Mouse (Mus musculus) CH12.LX (cell line): Measurements from ENCODE around the gene Tmem125. TPM values are rescaled to one million over a fixed set of nuclear protein-coding genes. Genes with fewer than 3 reads are reported as not detected.
"Not testable (repeated sequence)": the region's sequence is repeated elsewhere in the genome, so short reads cannot be mapped to it uniquely, and the experiment has no call there.

Source experiments
- DNase-seq: peaks from one replicate; pipeline ENCODE4 v3.0.0-alpha.2; 2013; ENCODE audit errors: extremely low read depth
- H3K27ac ChIP-seq: 2 replicates; pipeline ENCODE4 v1.5.1; 2012; ENCODE audit warnings: low read depth, mild to moderate bottlenecking, control low read depth, moderate library complexity; ENCODE audit not compliant: insufficient read depth
- H3K27me3 ChIP-seq: replicated peaks from 2 replicates; pipeline ENCODE3; 2012; ENCODE audit warnings: inconsistent platforms
- H3K36me3 ChIP-seq, 2 experiments: replicated peaks in 1 of 2; 2 replicates each; pipeline versions ENCODE3 to v1.6.1; 2012; ENCODE audit warnings: inconsistent platforms in 1 of 2, low read length in 1 of 2, mild to moderate bottlenecking in 1 of 2, mixed read lengths in 1 of 2, moderate library complexity in 1 of 2; ENCODE audit not compliant: control insufficient read depth in 1 of 2, insufficient read depth in 1 of 2
- H3K4me1 ChIP-seq, 2 experiments: 2 replicates each; pipeline ENCODE4 v1.6.1; 2012; ENCODE audit warnings: inconsistent platforms in 1 of 2, moderate library complexity in 1 of 2; ENCODE audit not compliant: insufficient read depth in 2 of 2, control insufficient read depth in 1 of 2
- H3K4me2 ChIP-seq: 2 replicates; pipeline ENCODE4 v1.6.1; 2012; ENCODE audit warnings: low read depth, mild to moderate bottlenecking, control low read depth; ENCODE audit not compliant: poor library complexity, insufficient read depth, severe bottlenecking
- H3K4me3 ChIP-seq, 3 experiments: fragments of 150-350 bp in 1 of 3; sonication (generic) in 1 of 3; replicated peaks in 1 of 3; 2 replicates each; pipeline versions ENCODE3 to v1.5.1; 2011 to 2012; ENCODE audit warnings: low read depth in 2 of 3, low read length in 2 of 3, mild to moderate bottlenecking in 2 of 3, moderate library complexity in 2 of 3, control low read depth in 1 of 3, improper control_type of control experiment in 1 of 3, inconsistent platforms in 1 of 3, mixed read lengths in 1 of 3; ENCODE audit not compliant: poor library complexity in 1 of 3
- H3K79me2 ChIP-seq: replicated peaks from 2 replicates; pipeline ENCODE4 v1.6.1; 2012; ENCODE audit warnings: mild to moderate bottlenecking, moderate library complexity; ENCODE audit not compliant: control insufficient read depth, poor library complexity, insufficient read depth, severe bottlenecking; ENCODE audit errors: extremely low read depth
- H3K9ac ChIP-seq: 2 replicates; pipeline ENCODE4 v1.6.1; 2012; ENCODE audit warnings: low read depth, mild to moderate bottlenecking, control low read depth, moderate library complexity; ENCODE audit not compliant: insufficient read depth
- H3K9me3 ChIP-seq: replicated peaks from 2 replicates; pipeline ENCODE3; 2012; ENCODE audit warnings: low read length, inconsistent platforms, mixed read lengths
- CHD2 ChIP-seq: IDR thresholded peaks from 2 replicates; pipeline ENCODE4 v1.6.1; 2011; ENCODE audit warnings: low read length, improper control_type of control experiment
- CTCF ChIP-seq, 2 experiments: IDR thresholded peaks in 1 of 2; conservative IDR thresholded peaks in 1 of 2; 2 replicates each; pipeline ENCODE4 v1.5.1; 2011 to 2012; ENCODE audit warnings: low read depth in 2 of 2, low read length in 2 of 2, improper control_type of control experiment in 1 of 2, inconsistent platforms in 1 of 2, mild to moderate bottlenecking in 1 of 2, moderate library complexity in 1 of 2
- E2F4 ChIP-seq: IDR thresholded peaks from 2 replicates; pipeline ENCODE4 v1.6.1; 2011; ENCODE audit warnings: low read depth, low read length, improper control_type of control experiment; ENCODE audit not compliant: insufficient replicate concordance
- ELF1 ChIP-seq: IDR thresholded peaks from 2 replicates; pipeline ENCODE4 v1.6.1; 2014; ENCODE audit warnings: low read depth, mild to moderate bottlenecking, inconsistent platforms, low read length, improper control_type of control experiment
- KAT2A ChIP-seq: IDR thresholded peaks from 2 replicates; pipeline ENCODE4 v1.6.1; 2012; ENCODE audit warnings: low read length, improper control_type of control experiment, inconsistent platforms; ENCODE audit not compliant: insufficient replicate concordance
- MAX ChIP-seq: IDR thresholded peaks from 2 replicates; pipeline ENCODE4 v1.6.1; 2011; ENCODE audit warnings: low read length, improper control_type of control experiment
- MYC ChIP-seq: IDR thresholded peaks from 2 replicates; pipeline ENCODE4 v1.6.1; 2011; ENCODE audit warnings: low read depth, mild to moderate bottlenecking, improper control_type of control experiment, low read length
- PAX5 ChIP-seq: IDR thresholded peaks from 2 replicates; pipeline ENCODE4 v1.6.1; 2012; ENCODE audit warnings: low read length, inconsistent platforms, mixed read lengths
- ZC3H11A ChIP-seq: IDR thresholded peaks from 2 replicates; pipeline ENCODE4 v1.6.1; 2012; ENCODE audit warnings: low read depth, mild to moderate bottlenecking, inconsistent platforms, low read length, improper control_type of control experiment
- ZMIZ1 ChIP-seq: IDR thresholded peaks from 2 replicates; pipeline ENCODE4 v1.6.1; 2012; ENCODE audit warnings: low read depth, mild to moderate bottlenecking, inconsistent platforms, low read length, improper control_type of control experiment
- ZNF384 ChIP-seq: IDR thresholded peaks from 2 replicates; pipeline ENCODE4 v1.6.1; 2012; ENCODE audit warnings: low read depth, low read length, improper control_type of control experiment, inconsistent platforms
- dilution Hi-C: fragments of 300-500 bp; cut with MboI; formaldehyde crosslinking; loops from 2 replicates; pipeline ENCODE4 v1.14.3; 2020; ENCODE audit warnings: low sequenced_read_pairs; ENCODE audit not compliant: extremely low pct_unique_long_range_greater_than_20kb, extremely low pct_ligation_motif_present
- in situ Hi-C: fragments of 300-500 bp; cut with MboI; formaldehyde crosslinking; loops from 3 replicates; pipeline ENCODE4 v1.14.3; 2019; ENCODE audit warnings: low sequenced_read_pairs, low pct_ligation_motif_present, low pct_unique_long_range_greater_than_20kb, mixed read lengths
- polyA plus RNA-seq: library from polyadenylated mRNA; unstranded; fragments of >175 nt; gene quantifications from 2 replicates; pipeline ENCODE4 v1.2.1, GENCODE M21; 2012; ENCODE audit warnings: low read depth; ENCODE audit not compliant: insufficient read length
- total RNA-seq, 2 experiments: library from RNA; depleted of rRNA; stranded (reverse); fragments of 300-350 nt in 1 of 2; fragments of >200 nt in 1 of 2; gene quantifications; 2 replicates each; pipeline ENCODE4 v1.2.3; 2012 to 2014

Gene Tmem125
- total and polyA plus RNA-seq, 3 experiments, result not detected

DNA sequence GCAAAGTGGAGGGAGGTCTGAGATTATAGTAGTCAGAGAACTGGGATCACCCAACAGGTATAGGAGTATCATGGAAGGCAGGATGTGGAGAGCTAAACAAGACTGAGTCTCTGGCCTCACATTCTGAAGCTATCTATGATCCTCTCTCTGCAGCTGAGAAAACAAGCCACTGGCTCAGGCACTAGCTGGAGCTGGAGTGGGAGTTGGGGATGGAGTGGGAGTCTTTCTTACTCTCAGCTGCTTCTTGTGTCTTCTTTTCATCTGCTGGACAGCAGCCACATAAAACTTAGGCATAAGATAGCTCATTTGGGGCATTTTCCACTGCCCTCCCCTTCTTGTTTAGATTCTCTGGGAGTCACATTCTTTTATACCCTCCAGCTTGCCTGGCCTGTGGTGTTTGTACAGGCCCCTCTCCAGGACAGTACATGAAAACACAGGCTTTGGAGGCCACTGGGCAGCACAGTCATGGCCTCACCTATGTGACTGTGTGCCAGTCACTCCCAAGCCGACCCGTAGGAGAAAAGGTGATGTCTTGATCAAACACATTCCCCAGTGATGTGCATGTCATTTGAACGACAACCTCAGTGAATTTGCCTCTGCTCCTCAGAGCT lies 9.3 kb upstream of the Tmem125 start:
- H3K79me2 ChIP-seq, result no peaks in the 10 kb centered on the region
- no peaks in the 10 kb centered on the region for H3K36me3 ChIP-seq
- no peak for DNase-seq
- in situ Hi-C loops, result no loop called here
- no peak overlapping the region for H3K4me3 ChIP-seq
- dilution Hi-C loops, result no loop called here
- H3K9me3 ChIP-seq, result peaks cover 3% of the 10 kb centered on the region
- TF ChIP-seq E2F4, result no peak
- no peak for TF ChIP-seq PAX5
- TF ChIP-seq KAT2A, result no peak
- TF ChIP-seq MAX, result no peak
- no peak for TF ChIP-seq ZMIZ1
- TF ChIP-seq ZC3H11A, result no peak
- TF ChIP-seq MYC, result no peak
- no peak for TF ChIP-seq CHD2
- no peak for TF ChIP-seq ELF1
- no peak for TF ChIP-seq CTCF (conservative IDR thresholded peaks at IDR 0.05 in 1 of 2, IDR thresholded peaks at IDR 0.05 in 1 of 2; ENCODE audit: low read depth in 2 of 2, low read length in 2 of 2)
- TF ChIP-seq ZNF384, result no peak
- peaks cover 77% of the 10 kb centered on the region for H3K27me3 ChIP-seq
- H3K27ac ChIP-seq, result no peak overlapping the region
- H3K4me2 ChIP-seq, result no peak overlapping the region
- H3K9ac ChIP-seq, result no peak overlapping the region
- no peaks in the 10 kb centered on the region for H3K4me1 ChIP-seq

DNA sequence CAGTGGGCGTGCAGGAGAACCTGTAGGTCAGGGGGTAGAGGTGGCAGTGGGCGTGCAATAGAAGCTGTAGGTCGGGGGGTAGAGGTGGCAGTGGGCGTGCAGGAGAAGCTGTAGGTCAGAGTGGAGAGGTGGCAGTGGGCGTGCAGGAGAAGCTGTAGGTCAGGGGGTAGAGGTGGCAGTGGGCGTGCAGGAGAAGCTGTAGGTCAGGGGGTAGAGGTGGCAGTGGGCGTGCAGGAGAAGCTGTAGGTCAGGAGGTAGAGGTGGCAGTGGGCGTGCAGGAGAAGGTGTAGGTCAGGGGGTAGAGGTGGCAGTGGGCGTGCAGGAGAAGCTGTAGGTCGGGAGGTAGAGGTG lies 4.3 kb upstream of the Tmem125 start:
- H3K4me2 ChIP-seq, H3K36me3 ChIP-seq, H3K9ac ChIP-seq, H3K9me3 ChIP-seq, H3K4me1 ChIP-seq, H3K79me2 ChIP-seq, H3K27ac ChIP-seq, H3K4me3 ChIP-seq, dilution Hi-C loops: not testable (repeated sequence)
- H3K27me3 ChIP-seq, result peaks cover 77% of the 10 kb centered on the region
- peak; percentile 23 for DNase-seq
- in situ Hi-C loops, result loop anchor here (10.0 kb wide), 1 partner anchor 63 kb away; no protein-coding TSS in a partner anchor

- H3K27ac ChIP-seq, H3K36me3 ChIP-seq, DNase-seq, H3K9me3 ChIP-seq, H3K79me2 ChIP-seq, H3K4me3 ChIP-seq, H3K4me1 ChIP-seq, H3K4me2 ChIP-seq, H3K9ac ChIP-seq, dilution Hi-C loops: not testable (repeated sequence)
- H3K27me3 ChIP-seq, result peaks cover 78% of the 10 kb centered on the region
- in situ Hi-C loops, result loop anchor here (10.0 kb wide), 1 partner anchor 63 kb away; no protein-coding TSS in a partner anchor
Observed at GRCm38 (mm10) chr4:118547424-118548129, 3.7 kb upstream of the Tmem125 start.
